Mouse (Mus musculus) heart, embryonic 12.5 days (tissue): ENCODE results near the gene Mapre3. TPM values are rescaled to one million over a fixed set of nuclear protein-coding genes. Genes with fewer than 3 reads are reported as not detected.

ENCODE experiments used
- ATAC-seq: fragments of 200-750 bp; cut with Nextera tagmentation; 2 replicates; pipeline ENCODE4 v1.8.0; 2017; ENCODE audit warnings: moderate TSS enrichment, moderate library complexity; ENCODE audit not compliant: insufficient number of reproducible peaks, low FRiP score
- H3K27ac ChIP-seq: fragments of 300-500 bp; sonication (generic); 2 replicates; pipeline ENCODE4 v1.5.1; 2016; ENCODE audit warnings: mild to moderate bottlenecking, moderate library complexity; ENCODE audit not compliant: poor library complexity, severe bottlenecking
- H3K27me3 ChIP-seq: fragments of 300-500 bp; sonication (generic); replicated peaks from 2 replicates; pipeline ENCODE4 v1.6.1; 2016; ENCODE audit warnings: mild to moderate bottlenecking, moderate library complexity
- H3K36me3 ChIP-seq: fragments of 300-500 bp; sonication (generic); 2 replicates; pipeline ENCODE4 v1.6.1; 2016; ENCODE audit warnings: mild to moderate bottlenecking, moderate library complexity
- H3K4me1 ChIP-seq: fragments of 300-500 bp; sonication (generic); replicated peaks from 2 replicates; pipeline ENCODE4 v1.6.1; 2016; ENCODE audit warnings: mild to moderate bottlenecking
- H3K4me2 ChIP-seq: fragments of 300-500 bp; sonication (generic); 2 replicates; pipeline ENCODE4 v1.6.1; 2016; ENCODE audit warnings: mild to moderate bottlenecking, moderate library complexity
- H3K4me3 ChIP-seq: fragments of 300-500 bp; sonication (generic); 2 replicates; pipeline ENCODE4 v1.5.1; 2016; ENCODE audit warnings: mild to moderate bottlenecking
- H3K9ac ChIP-seq: fragments of 300-500 bp; sonication (generic); 2 replicates; pipeline ENCODE4 v1.6.1; 2016; ENCODE audit warnings: mild to moderate bottlenecking, moderate library complexity
- H3K9me3 ChIP-seq: fragments of 300-500 bp; sonication (generic); replicated peaks from 2 replicates; pipeline ENCODE4 v1.6.1; 2016; ENCODE audit warnings: mild to moderate bottlenecking, moderate library complexity
- WGBS: fragments of 180-500 bp; shearing (Covaris S2); methylation state at CpG from one replicate; pipeline ENCODE4 v1.1.7; 2016; 5-methylcytosine and 5-hydroxymethylcytosine counted together
- polyA plus RNA-seq: library from polyadenylated mRNA; unstranded; fragments of >200 nt; fragmentation: Nextera tagmentation; extraction: Ambion mirVana; gene quantifications from 2 replicates; pipeline ENCODE4 v1.2.1, GENCODE M21; 2016

The Mapre3 gene
- polyA plus RNA-seq, 1 experiment from 2014 or later, result 19.6 TPM

DNA sequence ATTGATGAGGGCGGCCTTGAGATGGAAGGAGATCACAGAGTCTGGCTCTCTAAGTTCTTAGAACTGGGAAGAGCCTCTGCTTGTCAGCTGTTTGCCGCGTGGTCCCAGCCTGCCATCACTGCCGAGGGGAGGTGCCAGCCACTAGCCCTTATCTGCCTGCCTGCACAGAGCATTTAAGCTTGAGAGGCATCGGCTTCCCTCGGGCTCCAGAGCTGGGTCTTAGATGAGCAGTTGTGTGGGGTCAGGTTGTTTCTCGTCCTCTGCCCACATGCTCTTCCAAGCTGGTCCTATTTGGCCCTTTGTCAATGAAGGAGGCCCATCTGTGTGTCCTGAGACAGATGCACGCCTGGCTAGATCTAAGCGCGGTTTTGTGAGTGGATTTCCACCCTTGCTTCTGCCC is 10.7 kb downstream of the Mapre3 start:
- no peak overlapping the region for H3K4me3 ChIP-seq
- 39% methylated on average over 10 of the region's 10 CpGs for WGBS
- peaks cover 13% of the 10 kb centered on the region for H3K4me1 ChIP-seq
- no peaks in the 10 kb centered on the region for H3K9me3 ChIP-seq
- no peak for ATAC-seq
- no peaks in the 10 kb centered on the region for H3K27me3 ChIP-seq
- H3K27ac ChIP-seq, result no peak overlapping the region
- H3K9ac ChIP-seq, result no peak overlapping the region
- H3K36me3 ChIP-seq, result no peaks in the 10 kb centered on the region
- no peak overlapping the region for H3K4me2 ChIP-seq

DNA sequence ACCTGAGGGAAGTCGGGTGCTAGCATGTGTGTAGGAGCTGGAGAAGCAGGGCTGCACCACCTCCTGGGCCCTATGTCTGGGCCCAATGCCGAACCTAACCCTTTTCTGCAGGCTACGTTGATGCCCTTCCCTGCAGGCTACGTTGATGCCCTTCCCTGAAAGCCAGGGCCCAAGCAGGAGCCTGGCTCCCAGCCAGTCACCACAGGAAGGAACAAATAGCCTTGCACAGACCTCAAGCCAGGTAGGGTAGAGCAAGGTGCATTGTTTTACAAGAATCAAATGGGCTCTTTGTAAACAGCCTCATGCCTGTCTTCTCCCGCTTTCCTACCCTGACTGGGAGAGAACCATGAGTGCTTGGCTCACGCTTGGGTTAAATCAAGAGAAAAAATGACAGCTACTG is 11.4 kb downstream of the Mapre3 start:
- no peaks in the 10 kb centered on the region for H3K36me3 ChIP-seq
- no peak overlapping the region for H3K4me3 ChIP-seq
- WGBS, result 71% methylated on average over 6 of the region's 6 CpGs
- no peak overlapping the region for H3K9ac ChIP-seq
- peaks cover 13% of the 10 kb centered on the region for H3K4me1 ChIP-seq
- H3K27me3 ChIP-seq, result no peaks in the 10 kb centered on the region
- no peak for ATAC-seq
- no peak overlapping the region for H3K27ac ChIP-seq
- no peak overlapping the region for H3K4me2 ChIP-seq
- no peaks in the 10 kb centered on the region for H3K9me3 ChIP-seq

DNA sequence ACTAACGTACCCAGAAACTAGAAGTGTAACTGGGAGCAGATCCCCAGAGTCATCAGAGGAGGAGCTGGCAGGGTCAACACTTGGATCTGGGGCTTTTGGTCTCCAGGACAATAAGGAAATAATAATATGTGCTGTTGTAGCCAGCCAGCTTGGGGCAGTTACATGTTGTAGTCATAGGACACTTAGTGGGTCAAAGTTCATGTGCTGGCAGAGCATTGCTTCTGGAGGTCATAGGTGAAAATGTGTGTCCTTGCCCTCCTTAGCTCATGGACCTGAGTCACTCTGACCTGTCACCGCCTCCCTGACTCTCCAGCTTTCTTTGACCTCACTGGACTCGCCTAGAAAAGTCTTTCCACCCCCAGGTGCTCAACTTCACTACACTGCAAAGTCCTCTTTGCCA is 19.0 kb downstream of the Mapre3 start:
- H3K27ac ChIP-seq, result no peak overlapping the region
- no peak overlapping the region for H3K4me2 ChIP-seq
- H3K27me3 ChIP-seq, result no peaks in the 10 kb centered on the region
- peaks cover 15% of the 10 kb centered on the region for H3K36me3 ChIP-seq
- no peak overlapping the region for H3K9ac ChIP-seq
- ATAC-seq, result no peak
- peaks cover 11% of the 10 kb centered on the region for H3K9me3 ChIP-seq
- no peaks in the 10 kb centered on the region for H3K4me1 ChIP-seq
- H3K4me3 ChIP-seq, result no peak overlapping the region
- WGBS, result 70% methylated on average over 3 of the region's 3 CpGs

- no peak overlapping the region for H3K4me2 ChIP-seq
- ATAC-seq, result no peak
- peaks cover 11% of the 10 kb centered on the region for H3K9me3 ChIP-seq
- peaks cover 15% of the 10 kb centered on the region for H3K36me3 ChIP-seq
- no peaks in the 10 kb centered on the region for H3K4me1 ChIP-seq
- H3K9ac ChIP-seq, result no peak overlapping the region
- WGBS, result 73% methylated on average over 2 of the region's 2 CpGs
- H3K4me3 ChIP-seq, result no peak overlapping the region
- no peak overlapping the region for H3K27ac ChIP-seq
- no peaks in the 10 kb centered on the region for H3K27me3 ChIP-seq
Observed at GRCm38 (mm10) chr5:30839731-30840130, 25.3 kb downstream of the Mapre3 start.

DNA sequence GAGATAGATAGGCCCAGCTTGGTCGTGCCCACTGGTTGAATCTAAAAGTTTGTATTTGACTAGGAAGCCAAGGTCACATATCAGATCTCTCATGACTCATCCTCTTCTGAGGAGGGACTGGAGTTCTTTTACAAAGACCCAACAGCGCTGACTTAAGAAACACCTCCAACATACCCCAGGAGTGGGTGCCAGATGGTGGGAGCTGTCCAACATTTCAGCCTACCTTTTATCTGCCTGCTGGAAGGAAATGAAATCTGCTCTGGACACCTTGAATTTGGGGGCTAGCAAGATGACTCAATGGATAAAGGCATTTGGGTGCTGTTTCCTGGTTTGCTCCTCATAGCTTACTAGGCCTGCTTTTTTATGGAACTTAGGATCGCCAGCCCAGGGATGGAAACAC is 27.5 kb downstream of the Mapre3 start:
- Histone ChIP-seq H3K36me3 (peaks cover 10% of the 10 kb centered on the region), H3K9ac (no peak overlapping the region), H3K4me2 (no peak overlapping the region), H3K27me3 (no peaks in the 10 kb centered on the region), H3K4me3 (no peak overlapping the region), H3K4me1 (no peaks in the 10 kb centered on the region), H3K9me3 (peaks cover 8% of the 10 kb centered on the region), H3K27ac (no peak overlapping the region)
- no peak for ATAC-seq
- 38% methylated on average over 3 of the region's 3 CpGs for WGBS

GRCm38 (mm10) chr5:30849891-30850555 is 35.6 kb downstream of the Mapre3 start:
- Histone ChIP-seq H3K9ac (no peak overlapping the region), H3K4me2 (no peak overlapping the region), H3K4me3 (no peak overlapping the region), H3K27me3 (no peaks in the 10 kb centered on the region; the same call in 1 of the 2 replicates), H3K4me1 (peaks cover 21% of the 10 kb centered on the region), H3K27ac (no peak overlapping the region), H3K9me3 (no peaks in the 10 kb centered on the region), H3K36me3 (no peaks in the 10 kb centered on the region)
- no peak for ATAC-seq
- 43% methylated on average over 6 of the region's 6 CpGs for WGBS

GRCm38 (mm10) chr5:30850556-30850925 is 36.1 kb downstream of the Mapre3 start:
- H3K27ac ChIP-seq, result no peak overlapping the region
- H3K27me3 ChIP-seq, result no peaks in the 10 kb centered on the region; the same call in 1 of the 2 replicates
- peaks cover 21% of the 10 kb centered on the region for H3K4me1 ChIP-seq
- no peaks in the 10 kb centered on the region for H3K9me3 ChIP-seq
- ATAC-seq, result no peak
- no peak overlapping the region for H3K4me3 ChIP-seq
- no peaks in the 10 kb centered on the region for H3K36me3 ChIP-seq
- no peak overlapping the region for H3K4me2 ChIP-seq
- 65% methylated on average over 2 of the region's 2 CpGs for WGBS
- H3K9ac ChIP-seq, result no peak overlapping the region

DNA sequence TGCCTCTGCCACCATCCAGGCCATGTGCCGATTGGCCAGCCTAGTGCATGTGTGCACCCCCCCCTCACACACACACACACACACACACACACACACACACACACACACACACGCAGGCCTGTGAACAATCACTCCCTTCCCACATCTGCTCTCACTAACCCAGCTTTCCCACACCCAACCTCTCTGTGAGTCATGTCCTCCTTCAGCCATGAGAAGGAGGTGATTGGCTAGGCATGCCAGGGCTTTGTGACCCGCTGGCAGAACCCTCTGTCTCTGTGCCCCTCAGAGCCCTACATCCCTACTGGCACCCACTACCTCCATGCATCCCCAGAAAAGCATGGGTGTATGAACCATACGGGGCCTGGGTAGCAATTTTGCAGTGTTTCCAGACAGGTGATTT is 39.1 kb downstream of the Mapre3 start:
- WGBS, result 82% methylated on average over 4 of the region's 4 CpGs
- Histone ChIP-seq H3K4me2 (no peak overlapping the region), H3K27ac (no peak overlapping the region), H3K9me3 (no peaks in the 10 kb centered on the region), H3K4me1 (peaks cover 21% of the 10 kb centered on the region), H3K4me3 (no peak overlapping the region), H3K9ac (no peak overlapping the region), H3K36me3 (no peaks in the 10 kb centered on the region), H3K27me3 (no peaks in the 10 kb centered on the region; the same call in 1 of the 2 replicates)
- no peak for ATAC-seq

- Histone ChIP-seq H3K27me3 (no peaks in the 10 kb centered on the region; the same call in 1 of the 2 replicates), H3K4me3 (no peak overlapping the region), H3K4me1 (peaks cover 8% of the 10 kb centered on the region), H3K9me3 (no peaks in the 10 kb centered on the region), H3K4me2 (no peak overlapping the region), H3K36me3 (no peaks in the 10 kb centered on the region), H3K9ac (no peak overlapping the region), H3K27ac (no peak overlapping the region)
- ATAC-seq, result no peak
- WGBS, result 53% methylated on average over 3 of the region's 3 CpGs
Observed at GRCm38 (mm10) chr5:30855674-30856073, 41.2 kb downstream of the Mapre3 start.

GRCm38 (mm10) chr5:30856124-30856523 is 41.7 kb downstream of the Mapre3 start:
- H3K27ac ChIP-seq, result no peak overlapping the region
- no peak overlapping the region for H3K9ac ChIP-seq
- no peak overlapping the region for H3K4me3 ChIP-seq
- no peaks in the 10 kb centered on the region for H3K9me3 ChIP-seq
- 67% methylated on average over 2 of the region's 2 CpGs for WGBS
- H3K4me1 ChIP-seq, result peaks cover 4% of the 10 kb centered on the region; the same call in 1 of the 2 replicates
- no peak for ATAC-seq
- no peaks in the 10 kb centered on the region for H3K36me3 ChIP-seq
- H3K27me3 ChIP-seq, result no peaks in the 10 kb centered on the region; the same call in 1 of the 2 replicates
- no peak overlapping the region for H3K4me2 ChIP-seq

DNA sequence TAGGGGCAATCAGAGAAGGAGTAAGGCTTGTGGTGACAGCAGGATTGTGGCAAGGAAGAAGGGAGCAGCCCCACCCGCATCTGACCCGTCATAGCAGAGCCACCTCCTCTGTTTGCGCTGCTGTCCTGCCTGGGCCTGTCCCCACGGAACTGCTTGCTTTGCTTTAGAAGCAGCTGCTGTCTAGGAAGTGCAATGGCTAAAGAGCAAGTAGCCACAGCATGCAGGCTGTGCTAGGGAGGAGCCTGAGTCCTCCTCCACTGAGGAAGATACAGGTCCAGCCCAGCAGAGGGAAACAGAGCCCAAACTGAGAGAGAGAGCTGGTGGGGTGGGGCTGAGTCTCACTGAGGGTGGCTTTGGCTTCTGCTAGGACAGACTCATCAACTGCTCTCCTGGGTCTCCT is 49.4 kb downstream of the Mapre3 start:
- peaks cover 14% of the 10 kb centered on the region for H3K4me1 ChIP-seq
- 0 out of 2 replicates have a peak overlapping the region, but pooled peaks have one; percentile 8 for H3K9ac ChIP-seq
- no peak overlapping the region for H3K4me3 ChIP-seq
- H3K27me3 ChIP-seq, result no peaks in the 10 kb centered on the region
- no peaks in the 10 kb centered on the region for H3K9me3 ChIP-seq
- ATAC-seq, result 0 out of 2 replicates have a peak, but pooled peaks have one; percentile 20
- no peak overlapping the region for H3K27ac ChIP-seq
- peaks cover 3% of the 10 kb centered on the region; the same call in 1 of the 2 replicates for H3K36me3 ChIP-seq
- WGBS, result 30% methylated on average over 4 of the region's 4 CpGs
- peak overlapping the region; percentile 0; the same call in 1 of the 2 replicates for H3K4me2 ChIP-seq

- H3K4me1 ChIP-seq, result peaks cover 14% of the 10 kb centered on the region
- 36% methylated on average over 15 of the region's 15 CpGs for WGBS
- no peak overlapping the region for H3K4me3 ChIP-seq
- H3K36me3 ChIP-seq, result peaks cover 3% of the 10 kb centered on the region; the same call in 1 of the 2 replicates
- no peaks in the 10 kb centered on the region for H3K27me3 ChIP-seq
- H3K9ac ChIP-seq, result 0 out of 2 replicates have a peak overlapping the region, but pooled peaks have one; percentile 8
- H3K9me3 ChIP-seq, result no peaks in the 10 kb centered on the region
- no peak overlapping the region for H3K27ac ChIP-seq
- peak overlapping the region; percentile 0; the same call in 1 of the 2 replicates for H3K4me2 ChIP-seq
- ATAC-seq, result peak; percentile 67
Observed at GRCm38 (mm10) chr5:30864322-30864721, 49.9 kb downstream of the Mapre3 start.
